Mouse (Mus musculus) midbrain, embryonic 15.5 days (tissue): ENCODE data around the gene Lpar1. TPM values are rescaled to one million over a fixed set of nuclear protein-coding genes. Genes with fewer than 3 reads are reported as not detected.

Source experiments
- ATAC-seq: fragments of 200-750 bp; cut with Nextera tagmentation; replicated peaks from 2 replicates; pipeline ENCODE4 v1.8.0; 2017; ENCODE audit warnings: moderate TSS enrichment
- H3K27ac ChIP-seq: fragments of 300-500 bp; sonication (generic); 2 replicates; pipeline ENCODE4 v1.5.1; 2015; ENCODE audit warnings: mild to moderate bottlenecking, inconsistent platforms
- H3K27me3 ChIP-seq: fragments of 300-500 bp; sonication (generic); replicated peaks from 2 replicates; pipeline ENCODE4 v1.6.1; 2015; ENCODE audit warnings: inconsistent platforms
- H3K36me3 ChIP-seq: fragments of 300-500 bp; sonication (generic); replicated peaks from 2 replicates; pipeline ENCODE4 v1.6.1; 2015; ENCODE audit warnings: inconsistent platforms
- H3K4me1 ChIP-seq: fragments of 300-500 bp; sonication (generic); 2 replicates; pipeline ENCODE4 v1.6.1; 2015; ENCODE audit warnings: inconsistent platforms
- H3K4me2 ChIP-seq: fragments of 300-500 bp; sonication (generic); 2 replicates; pipeline ENCODE4 v1.6.1; 2015; ENCODE audit warnings: inconsistent platforms, mild to moderate bottlenecking, moderate library complexity
- H3K4me3 ChIP-seq: fragments of 300-500 bp; sonication (generic); 2 replicates; pipeline ENCODE4 v1.5.1; 2015; ENCODE audit warnings: mild to moderate bottlenecking, inconsistent platforms
- H3K9ac ChIP-seq: fragments of 300-500 bp; sonication (generic); 2 replicates; pipeline ENCODE4 v1.6.1; 2015; ENCODE audit warnings: mild to moderate bottlenecking, inconsistent platforms
- H3K9me3 ChIP-seq: fragments of 300-500 bp; sonication (generic); 2 replicates; pipeline ENCODE4 v1.6.1; 2016; ENCODE audit warnings: inconsistent platforms
- WGBS: fragments of 180-500 bp; shearing (Covaris S2); methylation state at CpG from one replicate; pipeline ENCODE4 v1.1.7; 2015; ENCODE audit warnings: mixed read lengths; 5-methylcytosine and 5-hydroxymethylcytosine counted together
- polyA plus RNA-seq: library from polyadenylated mRNA; unstranded; fragments of >200 nt; fragmentation: Nextera tagmentation; extraction: Ambion mirVana; gene quantifications from 2 replicates; pipeline ENCODE4 v1.2.1, GENCODE M21; 2015

Gene Lpar1
- polyA plus RNA-seq, 1 experiment from 2014 or later = 27.6 TPM

- Histone ChIP-seq H3K9ac (no peak overlapping the region), H3K4me1 (peaks cover 3% of the 10 kb centered on the region; the same call in 1 of the 2 replicates), H3K4me3 (no peak overlapping the region), H3K27ac (no peak overlapping the region), H3K27me3 (no peaks in the 10 kb centered on the region), H3K4me2 (no peak overlapping the region), H3K36me3 (no peaks in the 10 kb centered on the region), H3K9me3 (no peaks in the 10 kb centered on the region)
- ATAC-seq = no peak
- WGBS = 45% methylated on average over 3 of the region's 3 CpGs
Observed at GRCm38 (mm10) chr4:58499241-58499640, 54.5 kb downstream of the Lpar1 start.

GRCm38 (mm10) chr4:58498734-58499133 lies 55.0 kb downstream of the Lpar1 start:
- ATAC-seq = no peak
- Histone ChIP-seq H3K4me1 (peaks cover 3% of the 10 kb centered on the region; the same call in 1 of the 2 replicates), H3K36me3 (no peaks in the 10 kb centered on the region), H3K4me3 (no peak overlapping the region), H3K27ac (no peak overlapping the region), H3K9me3 (no peaks in the 10 kb centered on the region), H3K4me2 (no peak overlapping the region), H3K9ac (no peak overlapping the region), H3K27me3 (no peaks in the 10 kb centered on the region)
- 72% methylated on average over 6 of the region's 6 CpGs for WGBS

- Histone ChIP-seq H3K4me3 (no peak overlapping the region), H3K9ac (no peak overlapping the region), H3K9me3 (no peaks in the 10 kb centered on the region), H3K4me1 (peaks cover 3% of the 10 kb centered on the region; the same call in 1 of the 2 replicates), H3K36me3 (no peaks in the 10 kb centered on the region), H3K4me2 (no peak overlapping the region), H3K27ac (no peak overlapping the region), H3K27me3 (no peaks in the 10 kb centered on the region)
- WGBS = 87% methylated on average over 4 of the region's 4 CpGs
- ATAC-seq = no peak
Observed at GRCm38 (mm10) chr4:58497284-58497683, 56.4 kb downstream of the Lpar1 start.

- Histone ChIP-seq H3K36me3 (no peaks in the 10 kb centered on the region), H3K4me3 (no peak overlapping the region), H3K9ac (no peak overlapping the region), H3K27me3 (no peaks in the 10 kb centered on the region), H3K9me3 (no peaks in the 10 kb centered on the region), H3K4me1 (peaks cover 3% of the 10 kb centered on the region; the same call in 1 of the 2 replicates), H3K27ac (no peak overlapping the region), H3K4me2 (no peak overlapping the region)
- 88% methylated on average over 8 of the region's 8 CpGs for WGBS
- no peak for ATAC-seq
Observed at GRCm38 (mm10) chr4:58496743-58497142, 57.0 kb downstream of the Lpar1 start.

- no peak overlapping the region for H3K9ac ChIP-seq
- 87% methylated on average over 3 of the region's 3 CpGs for WGBS
- no peak overlapping the region for H3K4me3 ChIP-seq
- no peak for ATAC-seq
- no peaks in the 10 kb centered on the region for H3K27me3 ChIP-seq
- H3K9me3 ChIP-seq = no peaks in the 10 kb centered on the region
- no peaks in the 10 kb centered on the region for H3K36me3 ChIP-seq
- H3K4me1 ChIP-seq = no peaks in the 10 kb centered on the region
- no peak overlapping the region for H3K4me2 ChIP-seq
- H3K27ac ChIP-seq = no peak overlapping the region
Observed at GRCm38 (mm10) chr4:58491742-58492141, 62.0 kb downstream of the Lpar1 start.

GRCm38 (mm10) chr4:58490374-58490773 lies 63.3 kb downstream of the Lpar1 start:
- Histone ChIP-seq H3K9ac (no peak overlapping the region), H3K4me1 (no peaks in the 10 kb centered on the region), H3K4me2 (no peak overlapping the region), H3K9me3 (no peaks in the 10 kb centered on the region), H3K27me3 (no peaks in the 10 kb centered on the region), H3K36me3 (no peaks in the 10 kb centered on the region), H3K27ac (no peak overlapping the region), H3K4me3 (no peak overlapping the region)
- no peak for ATAC-seq
- 87% methylated on average over 4 of the region's 4 CpGs for WGBS

GRCm38 (mm10) chr4:58478564-58478963 lies 75.1 kb downstream of the Lpar1 start:
- Histone ChIP-seq H3K4me3 (no peak overlapping the region), H3K27ac (no peak overlapping the region), H3K4me2 (no peak overlapping the region), H3K27me3 (no peaks in the 10 kb centered on the region), H3K36me3 (no peaks in the 10 kb centered on the region), H3K4me1 (no peaks in the 10 kb centered on the region), H3K9me3 (no peaks in the 10 kb centered on the region), H3K9ac (no peak overlapping the region)
- 100% methylated on average over 1 of the region's 1 CpGs for WGBS
- no peak for ATAC-seq

- no peak overlapping the region for H3K4me2 ChIP-seq
- no peak overlapping the region for H3K9ac ChIP-seq
- no peaks in the 10 kb centered on the region for H3K27me3 ChIP-seq
- ATAC-seq = no peak
- no peak overlapping the region for H3K4me3 ChIP-seq
- no peak overlapping the region for H3K27ac ChIP-seq
- no peaks in the 10 kb centered on the region for H3K9me3 ChIP-seq
- no peaks in the 10 kb centered on the region for H3K4me1 ChIP-seq
- H3K36me3 ChIP-seq = no peaks in the 10 kb centered on the region
- WGBS = 92% methylated on average over 8 of the region's 8 CpGs
Observed at GRCm38 (mm10) chr4:58477691-58478090, 76.0 kb downstream of the Lpar1 start.

GRCm38 (mm10) chr4:58471203-58471910 lies 82.3 kb downstream of the Lpar1 start:
- Histone ChIP-seq H3K9ac (no peak overlapping the region), H3K4me2 (no peak overlapping the region), H3K4me3 (no peak overlapping the region), H3K36me3 (no peaks in the 10 kb centered on the region), H3K27me3 (no peaks in the 10 kb centered on the region), H3K9me3 (no peaks in the 10 kb centered on the region), H3K4me1 (no peaks in the 10 kb centered on the region), H3K27ac (no peak overlapping the region)
- WGBS = 64% methylated on average over 4 of the region's 4 CpGs
- ATAC-seq = no peak

- Histone ChIP-seq H3K4me1 (no peaks in the 10 kb centered on the region), H3K4me2 (no peak overlapping the region), H3K27me3 (no peaks in the 10 kb centered on the region), H3K9ac (no peak overlapping the region), H3K27ac (no peak overlapping the region), H3K9me3 (no peaks in the 10 kb centered on the region), H3K36me3 (no peaks in the 10 kb centered on the region), H3K4me3 (no peak overlapping the region)
- WGBS = 93% methylated on average over 5 of the region's 5 CpGs
- ATAC-seq = no peak
Observed at GRCm38 (mm10) chr4:58469651-58470592, 83.8 kb downstream of the Lpar1 start.

GRCm38 (mm10) chr4:58469035-58469434 lies 84.7 kb downstream of the Lpar1 start:
- Histone ChIP-seq H3K4me3 (no peak overlapping the region), H3K27me3 (no peaks in the 10 kb centered on the region), H3K9me3 (no peaks in the 10 kb centered on the region), H3K9ac (no peak overlapping the region), H3K4me2 (no peak overlapping the region), H3K36me3 (no peaks in the 10 kb centered on the region), H3K4me1 (no peaks in the 10 kb centered on the region), H3K27ac (no peak overlapping the region)
- no peak for ATAC-seq
- 90% methylated on average over 7 of the region's 7 CpGs for WGBS

- H3K36me3 ChIP-seq = no peaks in the 10 kb centered on the region
- no peak overlapping the region for H3K27ac ChIP-seq
- no peak overlapping the region for H3K9ac ChIP-seq
- WGBS = 92% methylated on average over 5 of the region's 5 CpGs
- no peak overlapping the region for H3K4me3 ChIP-seq
- no peaks in the 10 kb centered on the region for H3K4me1 ChIP-seq
- H3K4me2 ChIP-seq = no peak overlapping the region
- no peak for ATAC-seq
- H3K27me3 ChIP-seq = no peaks in the 10 kb centered on the region
- no peaks in the 10 kb centered on the region for H3K9me3 ChIP-seq
Observed at GRCm38 (mm10) chr4:58465586-58465985, 88.1 kb downstream of the Lpar1 start.
